Mouse (Mus musculus) bone marrow, adult 2 months (tissue): Measurements from ENCODE around the gene Eps8l2.

Source experiments
- CTCF ChIP-seq: fragments of 200-500 bp; IDR thresholded peaks from 2 replicates; pipeline ENCODE4 v1.5.1; 2011; ENCODE audit warnings: low read length, control low read depth; ENCODE audit not compliant: control insufficient read depth, insufficient read depth
- POLR2A ChIP-seq: fragments of 200-500 bp; IDR thresholded peaks from 2 replicates; pipeline ENCODE4 v1.6.1; 2011; ENCODE audit warnings: low read depth, mild to moderate bottlenecking, control low read depth, low read length, borderline replicate concordance; ENCODE audit not compliant: control insufficient read depth

GRCm38 (mm10) chr7:141301386-141301785, 37.3 kb upstream of the Eps8l2 start:
- TF ChIP-seq CTCF (no peak), POLR2A (no peak)
